Mouse (Mus musculus): ENCODE measurements around the gene 1700024G13Rik. TPM values are rescaled to one million over a fixed set of nuclear protein-coding genes. Genes with fewer than 3 reads are reported as not detected.

The 1700024G13Rik gene
- polyA plus RNA-seq, 1 experiment from 2014 or later = 0.15 TPM

Other genes with a start within 250 kb of the 1700024G13Rik start
- not detected in 2 replicates for gene Msmb, start 246.4 kb downstream of the 1700024G13Rik start, polyA plus RNA-seq (2015; fragmentation: Nextera tagmentation; extraction: Ambion mirVana)
- gene Ncoa4, start 228.5 kb downstream of the 1700024G13Rik start, polyA plus RNA-seq (2015; fragmentation: Nextera tagmentation; extraction: Ambion mirVana) = 122 and 136 TPM in 2 replicates
- gene Timm23, start 186.5 kb downstream of the 1700024G13Rik start, polyA plus RNA-seq (2015; fragmentation: Nextera tagmentation; extraction: Ambion mirVana) = 203 and 260 TPM in 2 replicates
- gene Parg, start 186.4 kb downstream of the 1700024G13Rik start, polyA plus RNA-seq (2015; fragmentation: Nextera tagmentation; extraction: Ambion mirVana) = 34.2 and 41.6 TPM in 2 replicates
- gene Ogdhl, start 66.4 kb downstream of the 1700024G13Rik start, polyA plus RNA-seq (2015; fragmentation: Nextera tagmentation; extraction: Ambion mirVana) = 11.9 and 12.3 TPM in 2 replicates
- 6.3 and 6.9 TPM in 2 replicates for gene Slc18a3, start 76.5 kb upstream of the 1700024G13Rik start, polyA plus RNA-seq (2015; fragmentation: Nextera tagmentation; extraction: Ambion mirVana)
- gene Chat, start 77.6 kb upstream of the 1700024G13Rik start, polyA plus RNA-seq (2015; fragmentation: Nextera tagmentation; extraction: Ambion mirVana) = 0.68 and 0.91 TPM in 2 replicates
- 14.3 and 16.8 TPM in 2 replicates for gene Ercc6, start 125.1 kb upstream of the 1700024G13Rik start, polyA plus RNA-seq (2015; fragmentation: Nextera tagmentation; extraction: Ambion mirVana)
- gene Prrxl1, start 211.0 kb upstream of the 1700024G13Rik start, polyA plus RNA-seq (2015; fragmentation: Nextera tagmentation; extraction: Ambion mirVana) = 0.86 and 0.93 TPM in 2 replicates

Data from stomach, embryonic 15.5 days (tissue).